Mouse (Mus musculus): ENCODE measurements around the gene Mysm1.
A peak's percentile ranks its signal among the peaks of the same experiment; 100 is the strongest.

The Mysm1 gene

DNA sequence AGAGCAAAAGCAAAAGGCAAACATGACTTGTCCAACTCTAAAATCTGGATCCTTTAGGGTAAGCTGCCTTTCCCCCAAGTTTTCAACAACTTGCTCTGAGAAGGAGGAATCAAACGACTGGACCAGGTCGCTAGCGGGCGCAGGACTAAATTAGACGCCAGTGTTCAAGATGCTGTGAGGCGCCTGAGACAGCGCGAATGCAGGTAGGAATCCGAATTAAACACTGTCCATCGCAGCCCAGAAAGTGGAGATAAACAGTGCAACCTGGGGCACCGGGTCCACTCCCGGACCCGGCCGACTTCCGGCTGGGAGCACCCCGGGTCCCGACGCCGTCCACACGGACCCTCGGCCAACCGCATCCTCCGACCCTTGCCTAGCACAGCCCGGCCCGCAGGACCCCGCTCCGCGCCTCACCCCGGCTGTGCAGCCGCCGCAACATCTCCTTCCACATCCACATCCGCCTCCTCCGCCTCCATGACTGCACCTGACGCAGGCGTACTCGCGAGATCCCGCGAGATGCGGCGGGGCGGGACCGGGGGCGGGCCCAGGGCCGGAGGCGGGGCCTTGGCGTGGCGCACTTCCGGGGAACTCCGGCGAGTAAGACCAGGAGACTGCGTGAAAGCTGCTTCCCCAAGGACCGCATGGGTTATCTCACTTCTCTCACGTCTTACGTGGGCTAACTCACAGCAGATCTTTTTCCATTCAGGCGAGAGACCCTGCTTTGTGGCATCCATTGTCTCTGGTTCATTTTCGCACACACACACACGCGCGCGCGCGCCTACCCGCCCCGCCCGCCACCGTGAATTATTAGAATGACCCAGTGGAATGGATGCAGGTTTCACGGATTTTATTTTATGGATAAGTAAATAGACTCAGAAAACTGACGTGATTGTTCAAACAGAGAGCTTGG, at the start of gene Mysm1:
TSS of gene Mysm1 (minus strand) at position 511 of the 910 bp plus-strand sequence.
- TF ChIP-seq GATA4 (IDR thresholded peaks at IDR 0.05; ENCODE audit: insufficient replicate concordance, low read length): 0 out of 2 replicates have a peak, but pooled peaks have one; percentile 29

GRCm38 (mm10) chr4:95025847-95026600, 47.1 kb upstream of the Mysm1 start:
- no peak for TF ChIP-seq GATA4 (IDR thresholded peaks at IDR 0.05; ENCODE audit: insufficient replicate concordance, low read length)

- TF ChIP-seq GATA4 (IDR thresholded peaks at IDR 0.05; ENCODE audit: insufficient replicate concordance, low read length): no peak
These were observed 44.6 kb upstream of the Mysm1 start for GRCm38 (mm10) chr4:95023350-95023953.

- no peak for TF ChIP-seq GATA4 (IDR thresholded peaks at IDR 0.05; ENCODE audit: insufficient replicate concordance, low read length)
These were observed 43.0 kb upstream of the Mysm1 start for GRCm38 (mm10) chr4:95021649-95022637.

DNA sequence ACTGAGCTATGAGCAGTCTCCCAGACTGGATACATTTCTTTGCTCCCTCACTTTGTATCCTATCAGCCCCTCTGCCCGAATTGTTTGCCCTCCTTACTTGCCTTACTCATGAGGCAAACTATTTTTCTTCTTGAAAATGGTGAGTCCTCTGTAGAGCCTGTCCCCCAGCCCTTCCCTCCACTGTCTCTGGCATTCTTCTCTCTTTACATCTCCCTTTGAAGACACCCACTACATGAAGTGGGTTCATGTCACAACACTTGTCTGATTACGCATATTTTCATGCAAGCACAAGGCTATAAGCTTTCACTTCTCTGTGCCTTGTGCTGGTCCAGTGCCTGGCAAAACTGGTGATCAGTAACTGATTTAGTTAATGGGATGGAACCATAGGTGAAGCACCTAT, 41.3 kb upstream of the Mysm1 start:
- TF ChIP-seq GATA4 (IDR thresholded peaks at IDR 0.05; ENCODE audit: insufficient replicate concordance, low read length): no peak

DNA sequence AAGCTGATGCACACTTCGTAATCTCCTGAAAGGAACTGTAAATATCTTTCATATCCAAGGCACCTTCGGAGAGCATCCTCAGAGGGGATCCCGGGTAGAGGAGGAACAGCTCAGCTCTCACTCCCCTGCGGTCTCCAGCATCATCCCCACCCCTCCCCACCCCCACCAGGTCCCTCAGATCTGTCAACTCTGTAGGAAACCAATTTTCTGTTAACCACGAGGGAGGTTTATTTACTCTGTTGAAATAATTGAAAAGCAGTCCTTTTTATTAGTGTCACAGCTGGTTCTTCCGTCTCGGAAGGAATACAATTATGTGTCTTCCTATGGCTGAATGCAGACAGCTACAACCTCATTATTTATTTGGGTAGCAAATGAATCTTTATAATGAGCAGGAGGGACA, 39.3 kb upstream of the Mysm1 start:
- TF ChIP-seq GATA4 (IDR thresholded peaks at IDR 0.05; ENCODE audit: insufficient replicate concordance, low read length): no peak

- TF ChIP-seq GATA4 (IDR thresholded peaks at IDR 0.05; ENCODE audit: insufficient replicate concordance, low read length): no peak
These were observed 33.8 kb upstream of the Mysm1 start for GRCm38 (mm10) chr4:95012706-95013105.

- TF ChIP-seq GATA4 (IDR thresholded peaks at IDR 0.05; ENCODE audit: insufficient replicate concordance, low read length): no peak
These were observed 33.4 kb upstream of the Mysm1 start for GRCm38 (mm10) chr4:95012256-95012655.

- TF ChIP-seq GATA4 (IDR thresholded peaks at IDR 0.05; ENCODE audit: insufficient replicate concordance, low read length): no peak
These were observed 29.5 kb upstream of the Mysm1 start for GRCm38 (mm10) chr4:95008175-95009057.

- no peak for TF ChIP-seq GATA4 (IDR thresholded peaks at IDR 0.05; ENCODE audit: insufficient replicate concordance, low read length)
These were observed 28.9 kb upstream of the Mysm1 start for GRCm38 (mm10) chr4:95007759-95008158.

GRCm38 (mm10) chr4:95005251-95005830, 26.4 kb upstream of the Mysm1 start:
- no peak for TF ChIP-seq GATA4 (IDR thresholded peaks at IDR 0.05; ENCODE audit: insufficient replicate concordance, low read length)

DNA sequence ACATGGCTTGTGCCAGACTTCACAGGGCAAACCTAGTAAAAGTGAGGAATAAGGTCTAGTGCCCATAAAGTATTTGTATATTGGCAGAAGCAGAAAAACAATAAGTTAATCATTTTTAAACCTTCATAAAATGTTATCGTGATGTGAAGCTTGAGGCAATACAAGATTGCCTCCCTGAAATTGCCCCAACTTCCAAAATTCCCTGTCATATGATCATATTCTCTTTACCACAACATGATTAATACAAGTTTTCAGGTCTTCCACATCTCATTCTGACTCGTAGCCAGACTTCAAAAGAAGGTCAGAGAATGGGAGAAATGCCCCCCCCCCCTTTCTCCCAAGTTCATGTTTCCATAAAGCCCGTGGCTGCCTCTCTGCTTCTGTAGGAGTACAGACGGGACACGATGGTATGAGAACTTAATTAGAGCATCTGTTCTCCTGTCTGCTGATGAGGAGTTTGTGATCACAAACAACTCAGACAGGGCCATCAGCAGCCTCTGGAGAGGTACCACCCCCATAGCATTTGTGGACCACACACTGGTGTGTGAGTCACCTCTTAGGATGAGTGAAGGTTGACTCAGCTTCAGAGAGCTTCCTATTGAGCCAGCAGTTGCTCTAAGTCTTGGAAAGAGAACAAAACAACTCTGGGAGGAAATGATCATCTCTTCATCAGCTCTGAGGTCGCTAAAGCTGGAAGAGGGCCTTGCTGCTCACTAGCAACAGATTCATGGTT, 22.3 kb upstream of the Mysm1 start:
- TF ChIP-seq GATA4 (IDR thresholded peaks at IDR 0.05; ENCODE audit: insufficient replicate concordance, low read length): no peak

Measured in liver, adult (tissue).